Mouse (Mus musculus) ES-Bruce4 (cell line): ENCODE results near the gene Gimap4. TPM values are rescaled to one million over a fixed set of nuclear protein-coding genes. Genes with fewer than 3 reads are reported as not detected.

Experiments used
- H3K27ac ChIP-seq: 2 replicates; pipeline ENCODE4 v1.5.1; 2012; ENCODE audit warnings: low read length, inconsistent platforms; ENCODE audit not compliant: insufficient read depth
- H3K27me3 ChIP-seq: 2 replicates; pipeline ENCODE4 v1.6.1; 2012; ENCODE audit warnings: mild to moderate bottlenecking, low read length, inconsistent platforms; ENCODE audit not compliant: control insufficient read depth, poor library complexity, insufficient read depth, severe bottlenecking
- H3K36me3 ChIP-seq: 2 replicates; pipeline ENCODE4 v1.6.1; 2012; ENCODE audit warnings: inconsistent platforms, mild to moderate bottlenecking, low read length, moderate library complexity; ENCODE audit not compliant: control insufficient read depth, poor library complexity, insufficient read depth, severe bottlenecking
- H3K4me1 ChIP-seq: one replicate; pipeline ENCODE4 v1.8.1; 2011; ENCODE audit warnings: low read length; ENCODE audit not compliant: control insufficient read depth, insufficient read depth
- H3K4me3 ChIP-seq: 2 replicates; pipeline ENCODE4 v1.5.1; 2011; ENCODE audit warnings: low read depth, mild to moderate bottlenecking, low read length
- H3K9ac ChIP-seq: 2 replicates; pipeline ENCODE4 v1.6.1; 2012; ENCODE audit warnings: low read depth, mild to moderate bottlenecking, inconsistent platforms; ENCODE audit not compliant: poor library complexity, severe bottlenecking
- H3K9me3 ChIP-seq: replicated peaks from 2 replicates; pipeline ENCODE4 v1.6.1; 2012; ENCODE audit warnings: mild to moderate bottlenecking, low read length, inconsistent platforms; ENCODE audit not compliant: control insufficient read depth, poor library complexity, insufficient read depth, severe bottlenecking
- CTCF ChIP-seq: IDR thresholded peaks from one replicate; pipeline ENCODE4 v1.8.1; 2011; ENCODE audit warnings: low read depth, low read length
- EP300 ChIP-seq: IDR thresholded peaks from 2 replicates; pipeline ENCODE4 v1.6.1; 2011; ENCODE audit warnings: low read depth, low read length; ENCODE audit not compliant: insufficient read depth
- POLR2A ChIP-seq: IDR thresholded peaks from one replicate; pipeline ENCODE4 v1.8.1; 2011; ENCODE audit warnings: low read length; ENCODE audit not compliant: insufficient read depth
- polyA plus RNA-seq: library from polyadenylated mRNA; stranded (reverse); fragments of >200 nt; gene quantifications from 2 replicates; pipeline ENCODE4 v1.2.4, GENCODE M21; 2011; ENCODE audit warnings: low read depth; ENCODE audit not compliant: missing spikeins, insufficient read depth, insufficient read length

Gimap4 gene
- polyA plus RNA-seq, 1 experiment = not detected

DNA sequence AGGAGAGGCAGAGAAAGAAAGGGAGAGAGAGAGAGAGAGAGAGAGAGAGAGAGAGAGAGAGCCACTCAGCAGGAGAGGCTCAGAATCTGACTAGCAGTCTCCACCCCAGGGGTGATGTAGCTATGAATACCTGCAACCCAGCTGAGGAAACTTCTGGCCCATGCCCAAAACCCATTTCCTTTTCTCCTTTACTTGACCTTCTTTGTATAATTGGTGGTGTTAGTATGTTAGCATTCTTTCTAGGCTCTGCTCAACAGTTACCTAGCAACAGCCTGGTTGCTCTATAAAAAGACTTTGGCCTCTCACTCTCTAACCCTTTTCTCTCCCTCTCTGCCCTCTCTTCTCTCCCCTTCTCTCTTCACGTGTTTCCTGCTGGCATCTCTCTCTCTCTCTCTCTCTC, 41.1 kb downstream of the Gimap4 start:
- Histone ChIP-seq H3K9me3 (no peaks in the 10 kb centered on the region), H3K27me3 (no peaks in the 10 kb centered on the region; the same call in 1 of the 2 replicates)
- TF ChIP-seq POLR2A = no peak
- TF ChIP-seq EP300 = no peak
- TF ChIP-seq CTCF = no peak

DNA sequence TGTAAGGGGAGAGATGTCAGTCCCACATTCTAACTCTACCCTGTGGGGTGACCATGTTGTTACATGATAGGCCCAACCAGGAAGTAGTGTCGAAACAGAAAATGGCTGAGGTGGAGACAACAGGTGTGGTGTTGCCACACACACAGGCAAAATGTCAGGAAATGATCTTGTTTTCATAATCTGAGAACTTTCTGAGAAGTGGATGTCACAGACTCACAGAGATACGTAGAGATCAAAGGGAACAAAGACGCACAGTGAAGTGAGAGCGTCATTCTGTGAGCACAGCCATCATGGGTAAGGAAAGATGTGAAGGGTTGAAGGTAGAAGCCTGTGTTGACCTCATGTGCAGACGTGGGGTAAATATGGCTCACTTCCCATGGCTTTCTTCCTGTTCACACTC, 43.4 kb downstream of the Gimap4 start:
- no peaks in the 10 kb centered on the region for H3K9me3 ChIP-seq
- no peaks in the 10 kb centered on the region for H3K4me1 ChIP-seq
- H3K4me3 ChIP-seq = no peak overlapping the region
- H3K27ac ChIP-seq = no peak overlapping the region
- no peak overlapping the region for H3K9ac ChIP-seq
- H3K27me3 ChIP-seq = no peaks in the 10 kb centered on the region; the same call in 1 of the 2 replicates
- TF ChIP-seq CTCF = no peak
- no peak for TF ChIP-seq POLR2A
- TF ChIP-seq EP300 = no peak
- no peaks in the 10 kb centered on the region for H3K36me3 ChIP-seq

More for the DNA sequence above, 41.1 kb downstream of the Gimap4 start:
- H3K4me3 ChIP-seq = no peak overlapping the region
- no peaks in the 10 kb centered on the region for H3K36me3 ChIP-seq
- no peak overlapping the region for H3K27ac ChIP-seq
- no peaks in the 10 kb centered on the region for H3K4me1 ChIP-seq
- H3K9ac ChIP-seq = no peak overlapping the region

DNA sequence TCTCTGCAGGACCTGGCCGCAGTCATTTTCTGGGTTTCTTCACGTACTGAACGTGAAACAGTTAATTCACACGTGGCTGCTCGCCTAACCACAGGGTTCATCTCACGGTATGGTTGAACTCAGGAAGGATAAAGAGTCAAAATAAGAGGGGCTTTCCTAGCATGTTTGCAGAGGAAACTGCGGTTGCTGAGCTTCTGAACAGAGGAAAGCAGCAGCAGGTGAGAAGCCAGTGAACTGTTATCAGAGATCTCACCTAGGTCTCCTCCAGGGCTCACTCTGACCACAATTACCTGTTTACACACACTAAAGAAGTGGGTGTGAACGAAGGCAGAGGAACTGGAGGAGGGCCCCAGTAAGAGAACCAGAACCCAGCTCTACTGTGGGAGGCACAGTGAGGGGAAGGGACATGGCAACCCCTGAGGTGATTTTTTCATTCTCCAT, 48.5 kb downstream of the Gimap4 start:
- no peaks in the 10 kb centered on the region; the same call in 1 of the 2 replicates for H3K27me3 ChIP-seq
- no peak overlapping the region for H3K9ac ChIP-seq
- no peak overlapping the region for H3K27ac ChIP-seq
- H3K36me3 ChIP-seq = no peaks in the 10 kb centered on the region
- no peak overlapping the region for H3K4me3 ChIP-seq
- TF ChIP-seq POLR2A = no peak
- no peak for TF ChIP-seq EP300
- TF ChIP-seq CTCF = no peak
- no peaks in the 10 kb centered on the region for H3K4me1 ChIP-seq
- no peaks in the 10 kb centered on the region for H3K9me3 ChIP-seq

DNA sequence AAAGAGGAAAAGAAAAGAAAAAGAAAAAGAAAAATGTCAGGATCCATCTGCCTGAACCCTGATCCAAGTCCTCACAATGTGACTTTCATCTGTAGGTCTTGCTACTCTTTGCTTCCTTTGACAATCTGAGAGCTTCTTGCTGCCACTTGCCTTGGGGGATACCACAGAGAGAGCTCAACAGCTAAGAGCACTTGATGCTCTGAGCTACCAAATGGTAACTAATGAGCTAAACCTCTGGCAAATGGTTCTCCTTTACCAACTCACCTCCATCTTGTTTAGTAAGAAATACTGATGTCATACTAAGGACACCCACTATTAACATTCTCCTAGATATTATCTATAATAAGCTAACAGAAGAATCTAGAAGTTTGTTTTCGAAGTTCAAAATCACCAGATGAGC, 49.3 kb downstream of the Gimap4 start:
- Histone ChIP-seq H3K4me1 (no peaks in the 10 kb centered on the region), H3K9ac (no peak overlapping the region), H3K27ac (no peak overlapping the region), H3K9me3 (no peaks in the 10 kb centered on the region), H3K27me3 (no peaks in the 10 kb centered on the region; the same call in 1 of the 2 replicates), H3K4me3 (no peak overlapping the region), H3K36me3 (no peaks in the 10 kb centered on the region)
- TF ChIP-seq POLR2A (no peak), EP300 (no peak), CTCF (no peak)

DNA sequence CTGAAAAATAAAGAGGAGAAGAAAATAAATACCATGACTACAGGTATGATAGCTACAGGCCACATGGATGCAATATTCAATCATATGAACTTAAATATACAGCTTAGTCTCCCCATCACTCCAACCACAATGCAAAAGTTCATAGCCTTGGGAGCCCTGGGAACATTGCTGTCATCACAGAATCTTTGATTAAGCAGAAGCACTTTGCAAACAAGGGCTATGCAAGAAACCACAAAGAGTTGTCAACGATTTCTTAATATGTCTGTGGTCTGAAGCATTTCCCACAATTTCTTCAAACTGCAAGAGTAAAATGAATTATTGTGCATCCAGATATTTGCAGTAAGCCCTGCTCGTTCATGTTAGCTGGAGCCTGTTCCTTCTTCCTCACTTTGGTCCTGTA, 52.7 kb downstream of the Gimap4 start:
- TF ChIP-seq POLR2A = no peak
- no peak for TF ChIP-seq EP300
- TF ChIP-seq CTCF = no peak
- Histone ChIP-seq H3K27me3 (no peaks in the 10 kb centered on the region; the same call in 1 of the 2 replicates), H3K4me3 (no peak overlapping the region), H3K4me1 (no peaks in the 10 kb centered on the region), H3K9me3 (no peaks in the 10 kb centered on the region), H3K9ac (no peak overlapping the region), H3K27ac (no peak overlapping the region), H3K36me3 (no peaks in the 10 kb centered on the region)

DNA sequence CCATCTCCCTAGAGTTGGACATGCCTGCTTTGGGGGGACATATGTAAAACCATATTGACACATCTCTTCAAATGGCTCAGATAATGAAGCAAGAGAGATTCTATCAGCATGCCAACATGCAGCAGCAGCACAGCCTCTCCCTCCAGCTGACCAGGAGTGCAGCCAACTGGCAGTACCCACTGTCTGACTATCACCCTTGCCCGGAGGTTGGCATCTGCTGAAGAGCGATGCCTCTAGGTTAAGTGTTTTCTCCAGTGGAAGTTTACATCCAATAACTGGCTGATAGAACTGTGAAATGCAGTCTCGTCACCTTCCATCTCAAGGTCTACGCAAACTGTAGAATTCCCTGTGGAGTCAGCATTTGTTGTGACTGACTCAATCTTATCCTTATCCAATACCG, 53.3 kb downstream of the Gimap4 start:
- TF ChIP-seq POLR2A (no peak), EP300 (no peak), CTCF (no peak)
- Histone ChIP-seq H3K36me3 (no peaks in the 10 kb centered on the region), H3K9me3 (no peaks in the 10 kb centered on the region), H3K27me3 (no peaks in the 10 kb centered on the region; the same call in 1 of the 2 replicates), H3K4me1 (no peaks in the 10 kb centered on the region), H3K9ac (no peak overlapping the region), H3K4me3 (no peak overlapping the region), H3K27ac (no peak overlapping the region)
